Comparison of ENCODE assay signal across 11 mouse cellular contexts in genomic region chr8:121431499-121431898, GRCm38 (mm10).
A peak's percentile ranks its signal among the peaks of the same experiment; 100 is the strongest.
DNase-seq lines count a peak whose midpoint lies in the region; ATAC-seq lines count a peak whose summit lies in the region.
"Had no signal": no experiment of that assay in that cellular context is flagged by ENCODE, and none has a peak within 500 bp of the region (broad histone marks: within the 10 kb centered on the region; RNA-seq: fewer than 3 reads in every experiment).

No protein-coding gene starts in this region.

- H3K27ac ChIP-seq in kidney, embryonic 15.5 days: peak overlapping the region; percentile 67
- peak overlapping the region; percentile 67 for H3K27ac ChIP-seq in embryonic facial prominence, embryonic 14.5 days (replicated peaks; ENCODE audit: low read depth, low read length)
- H3K27ac ChIP-seq in limb, embryonic 13.5 days: peak overlapping the region; percentile 40; the same call in 1 of the 2 replicates
- H3K27ac ChIP-seq: intestine, embryonic 15.5 days had no signal

- no peak overlapping the region for H3K9ac ChIP-seq in kidney, embryonic 15.5 days
- H3K9ac ChIP-seq in embryonic facial prominence, embryonic 14.5 days (ENCODE audit: low read depth, low read length): no peak overlapping the region
- no peak overlapping the region for H3K9ac ChIP-seq in limb, embryonic 13.5 days
- H3K9ac ChIP-seq: intestine, embryonic 15.5 days had no signal

- peak; percentile 33; the same call in 1 of the 2 replicates for ATAC-seq in kidney, embryonic 15.5 days (replicated peaks; ENCODE audit: low FRiP score)
- ATAC-seq in embryonic facial prominence, embryonic 14.5 days (ENCODE audit: low read depth): peak; percentile 37
- ATAC-seq in limb, embryonic 13.5 days (ENCODE audit: low FRiP score, low read depth): peak; percentile 39; the same call in 1 of the 2 replicates
- no peak for ATAC-seq in monocyte, adult 5-6 weeks (replicated peaks; ENCODE audit: insufficient number of reproducible peaks, low FRiP score, low TSS enrichment, poor library complexity, severe bottlenecking)
- ATAC-seq: intestine, embryonic 15.5 days had no signal

- H3K4me3 ChIP-seq in kidney, embryonic 15.5 days (replicated peaks): no peak overlapping the region
- H3K4me3 ChIP-seq in embryonic facial prominence, embryonic 14.5 days (ENCODE audit: low read depth, low read length): no peak overlapping the region
- no peak overlapping the region for H3K4me3 ChIP-seq in limb, embryonic 13.5 days
- H3K4me3 ChIP-seq: intestine, embryonic 15.5 days had no signal

- peak; percentile 69 for DNase-seq in adrenal gland, postnatal 14 days
- no peak for DNase-seq in adrenal gland, adult 8-10 months
- no peak for DNase-seq in kidney, adult 18-20 months
- DNase-seq in embryonic facial prominence, embryonic 14.5 days (ENCODE audit: low spot score): peak; percentile 65
- no peak for DNase-seq in spleen, adult 12 weeks (ENCODE audit: low spot score)
- DNase-seq: embryo, embryonic 11 days had no signal

- H3K9me3 ChIP-seq in kidney, embryonic 15.5 days (replicated peaks): no peaks in the 10 kb centered on the region
- H3K9me3 ChIP-seq in embryonic facial prominence, embryonic 14.5 days (ENCODE audit: control insufficient read depth, low read length): no peaks in the 10 kb centered on the region
- no peaks in the 10 kb centered on the region for H3K9me3 ChIP-seq in limb, embryonic 13.5 days
- H3K9me3 ChIP-seq: intestine, embryonic 15.5 days had no signal

- peaks cover 3% of the 10 kb centered on the region; the same call in 1 of the 2 replicates for H3K27me3 ChIP-seq in kidney, embryonic 15.5 days
- H3K27me3 ChIP-seq in embryonic facial prominence, embryonic 14.5 days (replicated peaks; ENCODE audit: control insufficient read depth, insufficient read depth, low read length): peaks cover 6% of the 10 kb centered on the region; the same call in 1 of the 2 replicates
- H3K27me3 ChIP-seq in limb, embryonic 13.5 days: peaks cover 10% of the 10 kb centered on the region
- H3K27me3 ChIP-seq: intestine, embryonic 15.5 days had no signal

- H3K4me1 ChIP-seq in kidney, embryonic 15.5 days: peaks cover 33% of the 10 kb centered on the region
- H3K4me1 ChIP-seq in embryonic facial prominence, embryonic 14.5 days (ENCODE audit: control insufficient read depth, insufficient read depth, low read length): peaks cover 22% of the 10 kb centered on the region
- H3K4me1 ChIP-seq in limb, embryonic 13.5 days: peaks cover 31% of the 10 kb centered on the region
- H3K4me1 ChIP-seq: intestine, embryonic 15.5 days had no signal

- H3K36me3 ChIP-seq in kidney, embryonic 15.5 days: no peaks in the 10 kb centered on the region
- no peaks in the 10 kb centered on the region for H3K36me3 ChIP-seq in embryonic facial prominence, embryonic 14.5 days (ENCODE audit: control insufficient read depth, insufficient read depth, low read length)
- no peaks in the 10 kb centered on the region for H3K36me3 ChIP-seq in limb, embryonic 13.5 days
- H3K36me3 ChIP-seq: intestine, embryonic 15.5 days had no signal

- 48% methylated on average over 8 of the region's 8 CpGs for WGBS in kidney, embryonic 15.5 days
- 63% methylated on average over 7 of the region's 8 CpGs for WGBS in embryonic facial prominence, embryonic 14.5 days
- 72% methylated on average over 8 of the region's 8 CpGs for WGBS in limb, embryonic 13.5 days

- H3K4me2 ChIP-seq in kidney, embryonic 15.5 days: no peak overlapping the region
- no peak overlapping the region for H3K4me2 ChIP-seq in embryonic facial prominence, embryonic 14.5 days (ENCODE audit: low read depth, low read length)
- H3K4me2 ChIP-seq in limb, embryonic 13.5 days (replicated peaks): no peak overlapping the region
- H3K4me2 ChIP-seq: intestine, embryonic 15.5 days; midbrain, embryonic 11.5 days had no signal

Comparison
In these comparisons a context has a peak if more than half of its experiments do, and no peak if none do; other contexts are left out.
1. DNase-seq: peak in adrenal gland, postnatal 14 days (single experiment) and embryonic facial prominence, embryonic 14.5 days (single experiment); none in adrenal gland, adult 8-10 months (single experiment), kidney, adult 18-20 months (single experiment) and spleen, adult 12 weeks (single experiment).
2. Peak in every context shown above with its lines, with median percentiles within 50 percentile points of each other: H3K27ac ChIP-seq.